Mouse (Mus musculus): ENCODE results near the gene Ftl1.
"Not testable (repeated sequence)": the region's sequence is repeated elsewhere in the genome, so short reads cannot be mapped to it uniquely, and the experiment has no call there.

Ftl1 gene

GRCm38 (mm10) chr7:45475291-45475969 is 15.7 kb upstream of the Ftl1 start:
- DNase-seq, result peak; percentile 61

DNA sequence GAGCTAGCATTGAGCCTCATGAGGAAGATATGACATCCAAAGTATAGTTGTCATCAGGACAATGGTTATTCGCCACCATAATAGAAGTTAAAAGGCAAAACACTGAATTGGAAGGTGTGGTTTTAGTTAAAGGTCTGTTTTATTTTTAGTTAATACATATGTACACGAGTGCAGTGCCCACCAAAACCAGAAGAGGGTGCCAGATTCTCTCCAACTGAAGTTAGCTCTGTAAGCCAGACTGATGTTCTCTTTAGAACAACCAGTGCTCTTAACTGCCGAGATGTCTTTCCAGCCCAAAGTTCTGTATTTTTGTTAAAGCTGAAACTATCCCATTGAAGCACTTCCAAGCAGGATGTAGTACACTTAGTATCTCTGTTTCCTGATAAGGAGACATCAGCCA is 11.2 kb upstream of the Ftl1 start:
- DNase-seq, result peak; percentile 63

DNA sequence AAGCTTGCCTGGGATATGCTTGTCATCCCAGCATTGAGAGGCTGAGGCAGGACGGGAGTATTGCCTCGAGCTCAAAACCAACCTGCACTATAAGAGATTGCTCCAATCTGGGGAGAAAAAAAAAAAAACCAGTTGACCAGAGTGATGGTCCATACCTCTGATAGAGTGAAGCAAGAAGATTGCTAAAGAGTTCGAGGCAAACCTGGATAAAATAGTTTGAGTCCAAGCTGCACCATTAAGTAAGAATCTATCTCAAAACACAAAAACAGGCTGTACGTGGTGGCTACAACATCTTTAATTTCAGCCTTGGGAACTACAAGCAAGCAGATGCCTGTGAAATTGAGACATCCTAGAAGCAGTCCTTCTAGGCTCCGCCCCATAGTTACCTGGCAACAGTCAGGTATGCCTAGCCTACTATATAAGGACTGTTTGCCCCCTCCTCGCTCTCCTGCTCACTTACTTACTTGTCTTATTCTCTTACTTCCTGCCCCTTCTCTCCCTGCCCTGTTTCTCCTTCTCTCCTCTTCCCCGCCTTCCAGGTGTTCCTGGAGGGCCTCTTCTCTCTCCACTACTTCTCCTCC is 7.5 kb upstream of the Ftl1 start:
- no peak for DNase-seq

DNA sequence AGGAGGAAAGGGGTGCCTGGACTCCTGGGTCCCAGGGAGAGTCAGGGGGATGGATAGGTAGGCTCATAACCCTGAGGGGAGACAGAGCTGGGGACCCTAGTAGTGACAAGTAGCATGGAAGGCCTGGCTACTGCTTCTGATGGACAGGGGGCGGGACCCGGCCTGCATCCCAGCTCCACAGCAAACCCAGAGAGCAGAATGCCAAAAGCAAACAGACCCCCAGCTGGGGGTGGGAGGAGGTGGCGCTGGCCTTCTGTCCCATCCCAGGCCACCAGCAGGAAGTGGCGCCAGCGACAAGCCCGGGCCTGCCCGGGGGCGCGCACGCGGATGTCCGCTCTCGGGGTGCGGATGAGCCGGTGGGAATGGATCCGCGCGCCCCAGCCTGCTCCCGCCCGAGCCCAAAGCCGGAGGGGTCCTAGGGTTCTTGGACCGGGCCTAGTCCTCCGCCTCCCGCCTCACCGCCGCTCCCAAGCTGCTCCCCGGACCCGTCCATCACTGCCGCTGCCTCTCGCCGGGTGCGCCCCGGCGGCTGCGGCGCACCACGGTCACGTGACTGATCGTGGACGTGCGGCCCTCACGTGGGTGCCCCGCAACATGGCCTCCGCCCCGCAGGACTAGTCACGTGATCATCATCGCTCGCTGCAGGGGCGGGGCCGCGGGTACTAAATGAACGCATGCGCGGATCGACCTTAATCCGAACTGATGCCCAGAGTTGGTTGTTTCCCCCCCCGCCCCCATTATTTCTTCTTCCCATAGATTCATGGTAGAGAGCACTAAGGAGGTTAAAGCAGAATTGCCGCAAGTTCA is 6.8 kb upstream of the Ftl1 start, which contains the start of gene Bax:
Gene Bax, minus strand, starts transcription at position 616 of the 807 bp plus-strand sequence.
- peak; percentile 94 for DNase-seq

GRCm38 (mm10) chr7:45465549-45465948 is 5.9 kb upstream of the Ftl1 start:
- DNase-seq, result peak; percentile 59

DNA sequence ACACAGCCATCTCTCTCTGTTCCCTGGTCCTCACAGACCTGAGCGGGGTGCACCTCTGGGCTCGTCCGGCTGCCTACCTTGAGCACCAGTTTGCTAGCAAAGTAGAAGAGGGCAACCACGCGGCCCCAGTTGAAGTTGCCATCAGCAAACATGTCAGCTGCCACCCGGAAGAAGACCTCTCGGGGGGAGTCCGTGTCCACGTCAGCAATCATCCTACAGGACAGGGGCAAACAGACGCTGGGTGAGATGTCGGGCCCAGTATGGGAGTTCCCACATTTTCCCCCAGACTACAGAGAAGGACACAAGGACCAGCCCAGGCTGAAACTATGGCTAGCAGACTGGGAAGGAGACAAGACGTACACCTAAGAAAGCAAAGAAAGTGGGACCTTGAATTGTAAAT is 5.4 kb upstream of the Ftl1 start:
- DNase-seq, result no peak

GRCm38 (mm10) chr7:45463987-45464778 is 4.5 kb upstream of the Ftl1 start:
- DNase-seq, result no peak

DNA sequence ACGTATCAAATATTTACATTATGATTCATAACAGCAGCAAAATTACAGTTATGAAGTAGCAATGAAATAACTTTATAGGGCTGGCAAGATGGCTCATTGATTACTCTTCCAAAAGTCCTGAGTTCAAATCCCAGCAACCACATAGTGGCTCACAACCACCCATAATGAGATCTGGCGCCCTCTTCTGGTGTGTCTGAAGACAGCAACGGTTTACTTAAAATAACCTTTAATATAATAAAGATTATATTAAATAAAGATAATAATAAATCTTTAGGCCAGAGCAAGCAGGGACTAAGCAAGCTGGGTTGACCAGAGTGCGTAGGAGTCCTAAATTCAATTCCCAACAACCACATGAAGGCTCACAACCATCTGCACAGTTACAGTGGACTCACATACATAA is 3.2 kb upstream of the Ftl1 start:
- DNase-seq, result not testable (repeated sequence)

- DNase-seq, result no peak
Observed at GRCm38 (mm10) chr7:45462325-45462724, 2.6 kb upstream of the Ftl1 start.

DNA sequence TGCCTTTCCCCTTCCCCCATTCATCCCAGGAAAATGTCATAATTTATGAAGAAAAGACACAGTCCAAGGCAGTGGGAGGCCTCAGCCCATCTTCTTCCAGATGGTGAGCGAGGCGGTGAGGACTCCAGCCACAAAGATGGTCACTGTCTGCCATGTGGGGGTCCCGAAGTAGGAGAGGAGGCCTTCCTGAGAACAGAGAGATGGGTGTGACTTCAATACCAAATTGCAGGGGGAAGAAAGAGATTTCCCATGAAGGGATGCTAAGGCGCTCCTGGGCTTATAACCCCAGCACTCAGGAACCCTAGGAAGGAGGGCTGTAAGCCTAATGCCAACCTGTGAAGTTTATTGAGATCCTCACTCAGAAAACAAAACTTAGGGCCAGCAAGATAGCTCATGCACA is 2.1 kb upstream of the Ftl1 start:
- no peak for DNase-seq

DNA sequence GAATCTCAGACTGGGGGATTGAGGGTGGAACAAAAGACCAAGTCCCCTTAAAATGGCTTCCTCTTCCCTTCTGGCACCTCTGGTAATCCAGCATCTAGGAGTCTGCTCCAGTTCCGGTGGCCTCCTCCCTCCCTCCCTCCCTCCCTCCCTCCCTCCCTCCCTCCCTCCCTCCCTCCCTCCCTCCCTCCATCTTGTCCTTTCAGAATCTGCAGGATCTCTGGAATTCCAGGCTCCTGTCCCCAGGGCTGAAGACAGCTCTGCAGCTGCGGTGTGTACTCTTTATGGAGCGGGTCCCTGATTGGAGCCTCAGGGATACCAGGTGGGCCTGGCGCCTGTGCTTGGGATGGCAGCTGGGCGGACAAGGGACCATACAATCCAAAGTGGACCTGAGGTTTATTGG is 1.6 kb upstream of the Ftl1 start:
- DNase-seq, result no peak

- peak; percentile 83 for DNase-seq
Observed at GRCm38 (mm10) chr7:45460860-45461314, 1.2 kb upstream of the Ftl1 start.

- peak; percentile 84 for DNase-seq
Observed at GRCm38 (mm10) chr7:45460377-45460776, 693 bp upstream of the Ftl1 start.

- DNase-seq, result peak; percentile 61
Observed at GRCm38 (mm10) chr7:45458748-45459563, 728 bp downstream of the Ftl1 start.

GRCm38 (mm10) chr7:45457204-45458060 is 2.3 kb downstream of the Ftl1 start:
- peak; percentile 85 for DNase-seq

GRCm38 (mm10) chr7:45456721-45457203 is 2.9 kb downstream of the Ftl1 start:
- DNase-seq, result no peak

DNA sequence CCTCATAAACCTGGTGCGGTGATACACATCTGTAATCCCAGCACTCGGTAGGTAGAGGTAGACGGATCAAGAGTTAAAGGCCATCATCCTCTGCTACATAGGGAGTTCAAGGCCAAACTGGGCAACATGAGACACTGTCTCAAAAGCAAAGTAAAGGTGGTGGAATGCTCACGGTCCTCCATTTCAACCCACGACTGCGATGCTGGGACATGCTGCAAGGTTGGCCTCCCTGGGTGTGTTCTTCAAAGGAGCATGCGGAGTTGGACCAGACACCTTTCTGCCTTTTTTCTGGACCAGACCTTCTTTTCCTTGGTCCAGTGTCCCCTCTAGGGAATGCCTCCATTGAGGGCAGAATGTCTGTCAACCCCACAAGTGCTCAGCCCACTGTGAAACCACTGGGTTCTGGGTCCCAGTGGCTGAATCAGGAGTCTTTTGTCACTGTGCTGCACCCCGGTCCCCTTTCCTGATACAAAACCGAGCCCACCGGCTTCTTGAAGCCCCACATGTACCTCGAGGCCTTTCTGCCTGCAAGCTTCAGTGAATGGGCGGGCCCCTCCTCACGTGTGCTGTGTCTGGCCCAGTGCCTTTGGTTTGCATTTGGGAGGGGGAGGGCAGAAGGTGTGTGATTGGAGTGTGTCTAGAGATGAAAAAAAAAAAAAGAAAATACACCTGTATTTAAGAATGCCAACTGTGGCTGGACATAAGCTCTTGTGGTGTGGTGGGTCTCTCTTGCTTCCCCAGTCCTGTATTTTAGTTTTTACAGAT is 3.6 kb downstream of the Ftl1 start:
- no peak for DNase-seq

GRCm38 (mm10) chr7:45454971-45455370 is 4.7 kb downstream of the Ftl1 start:
- DNase-seq, result no peak

DNA sequence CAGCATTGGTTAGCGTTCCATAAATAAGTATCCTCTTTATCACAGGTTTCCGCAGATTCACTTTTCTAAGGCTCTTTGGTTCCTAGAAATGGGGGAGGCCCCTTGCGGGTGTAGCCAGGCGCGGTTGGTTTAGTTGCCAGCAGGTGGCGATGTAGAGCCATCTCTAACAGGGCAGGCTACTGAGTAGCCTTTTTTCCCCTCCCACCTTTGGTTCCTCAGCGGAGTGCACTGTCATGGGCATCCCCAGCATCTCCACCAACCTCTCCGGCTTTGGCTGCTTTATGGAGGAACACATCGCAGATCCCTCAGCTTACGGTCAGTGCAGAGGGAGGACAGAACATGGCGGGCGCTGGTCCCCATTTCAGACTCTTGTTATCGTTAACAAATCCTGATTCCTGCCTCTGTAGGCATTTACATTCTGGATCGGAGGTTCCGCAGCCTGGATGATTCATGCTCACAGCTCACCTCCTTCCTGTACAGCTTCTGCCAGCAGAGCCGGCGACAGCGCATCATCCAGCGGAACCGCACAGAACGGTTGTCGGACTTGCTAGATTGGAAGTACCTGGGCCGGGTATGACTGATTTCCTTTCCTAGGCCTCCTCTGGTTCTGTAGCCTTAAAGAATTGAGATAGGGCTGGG is 8.2 kb downstream of the Ftl1 start:
- DNase-seq, result peak; percentile 68

GRCm38 (mm10) chr7:45449974-45450373 is 9.7 kb downstream of the Ftl1 start:
- DNase-seq, result no peak

Data from kidney, adult 11 months (tissue).